ENCODE assay signal across 8 mouse cellular contexts in genomic region chr7:80325292-80325868, GRCm38 (mm10). TPM values are rescaled to one million over a fixed set of nuclear protein-coding genes. Genes with fewer than 3 reads are reported as not detected.
DNase-seq lines count a peak whose midpoint lies in the region; ATAC-seq and TF ChIP-seq lines count a peak whose summit lies in the region.

No protein-coding gene starts in this region.

- peak overlapping the region; percentile 94; the same call in 1 of the 2 replicates for H3K27ac ChIP-seq in kidney, embryonic 15.5 days
- no peak overlapping the region for H3K27ac ChIP-seq in ES-E14 (ENCODE audit: insufficient read depth, low read depth, low read length, poor library complexity, severe bottlenecking)
- H3K27ac ChIP-seq in intestine, embryonic 15.5 days: 0 out of 2 replicates have a peak overlapping the region, but pooled peaks have one; percentile 36

- in situ Hi-C loops in ES-E14 (cut with MboI; ENCODE audit: low sequenced_read_pairs in 2 of 2, unreplicated experiment in 2 of 2): no loop called here

- H3K4me1 ChIP-seq in kidney, embryonic 15.5 days: peaks cover 17% of the 10 kb centered on the region
- peaks cover 2 to 7% of the 10 kb centered on the region in 2 experiments; a peak in 2 of 4 replicates for H3K4me1 ChIP-seq in ES-E14 (ENCODE audit: control insufficient read depth in 2 of 2, insufficient read depth in 2 of 2, low read length in 2 of 2, poor library complexity in 1 of 2)
- peaks cover 12% of the 10 kb centered on the region; the same call in 1 of the 2 replicates for H3K4me1 ChIP-seq in intestine, embryonic 15.5 days (replicated peaks)

- H3K4me2 ChIP-seq in kidney, embryonic 15.5 days: no peak overlapping the region
- no peak overlapping the region for H3K4me2 ChIP-seq in intestine, embryonic 15.5 days (replicated peaks)

- 94% methylated on average over 16 of the region's 16 CpGs for WGBS in kidney, embryonic 15.5 days
- 94% methylated on average over 16 of the region's 16 CpGs for WGBS in intestine, embryonic 15.5 days

- no peak for ATAC-seq in kidney, embryonic 15.5 days (replicated peaks; ENCODE audit: low FRiP score)
- ATAC-seq in intestine, embryonic 15.5 days: no peak
- no peak for ATAC-seq in megakaryocyte progenitor cell, adult 5-6 weeks (replicated peaks; ENCODE audit: poor library complexity)

- peaks cover 62% of the 10 kb centered on the region for H3K36me3 ChIP-seq in kidney, embryonic 15.5 days
- H3K36me3 ChIP-seq in ES-E14 (ENCODE audit: control insufficient read depth, insufficient read depth, low read length, poor library complexity, severe bottlenecking): peaks cover 17% of the 10 kb centered on the region
- H3K36me3 ChIP-seq in intestine, embryonic 15.5 days: peaks cover 43% of the 10 kb centered on the region

- H3K9me3 ChIP-seq in kidney, embryonic 15.5 days (replicated peaks): no peaks in the 10 kb centered on the region
- H3K9me3 ChIP-seq in ES-E14 (ENCODE audit: control insufficient read depth, insufficient read depth, low read depth, low read length): no peaks in the 10 kb centered on the region
- H3K9me3 ChIP-seq in intestine, embryonic 15.5 days: no peaks in the 10 kb centered on the region

- H3K27me3 ChIP-seq in kidney, embryonic 15.5 days: no peaks in the 10 kb centered on the region
- no peaks in the 10 kb centered on the region for H3K27me3 ChIP-seq in intestine, embryonic 15.5 days (replicated peaks)

- peak; percentile 32 for DNase-seq in cerebellum, adult 11 months
- DNase-seq in cerebellum, postnatal 4 days (ENCODE audit: low spot score in 2 of 2): no peak
- DNase-seq in kidney, postnatal 36 days: no peak
- no peak for DNase-seq in ES-E14 (ENCODE audit: low read depth, low spot score)
- DNase-seq in right cerebral cortex, adult 18-20 months: no peak

- H3K4me3 ChIP-seq in kidney, embryonic 15.5 days (replicated peaks): no peak overlapping the region
- H3K4me3 ChIP-seq in ES-E14 (ENCODE audit: insufficient read depth in 1 of 2, low read depth in 1 of 2, low read length in 2 of 2, poor library complexity in 1 of 2, severe bottlenecking in 1 of 2): peak overlapping the region; percentile 4 to 28; a peak in 2 of 4 replicates
- H3K4me3 ChIP-seq in intestine, embryonic 15.5 days (replicated peaks): no peak overlapping the region

- H3K9ac ChIP-seq in kidney, embryonic 15.5 days: no peak overlapping the region
- H3K9ac ChIP-seq in ES-E14 (ENCODE audit: insufficient read depth, low read depth, low read length, poor library complexity, severe bottlenecking): no peak overlapping the region
- no peak overlapping the region for H3K9ac ChIP-seq in intestine, embryonic 15.5 days

TF ChIP-seq in ES-E14, 5 proteins besides CTCF, POLR2A, EP300 and RAD21:
- TF ChIP-seq CHD2 (IDR thresholded peaks at IDR 0.05; ENCODE audit: low read depth, low read length): no peak
- no peak for TF ChIP-seq ZNF384 (IDR thresholded peaks at IDR 0.05; ENCODE audit: low read depth, low read length)
- TF ChIP-seq ZC3H11A (IDR thresholded peaks at IDR 0.05; ENCODE audit: borderline replicate concordance, low read depth, low read length): no peak
- no peak for TF ChIP-seq HCFC1 (IDR thresholded peaks at IDR 0.05; ENCODE audit: borderline replicate concordance, insufficient read depth, low read length)
- TF ChIP-seq MAFK (IDR thresholded peaks at IDR 0.05; ENCODE audit: insufficient read depth, low read depth, low read length): no peak

RNA-seq across cellular contexts. Expression of gene Rccd1, which starts 1.1 kb away (rescaled TPM):
- polyA plus RNA-seq in kidney, embryonic 15.5 days (2015; fragmentation: Nextera tagmentation; extraction: Ambion mirVana): 9.5 and 12.3 TPM in 2 replicates
- 16.4 and 27.6 TPM in 2 replicates for total RNA-seq in ES-E14 (2012; rRNA removed)
- 9.3 and 10.7 TPM in 2 replicates for polyA plus RNA-seq in intestine, embryonic 15.5 days (2015; fragmentation: Nextera tagmentation; extraction: Ambion mirVana)
- 11.3 and 17.7 TPM in 2 replicates for total RNA-seq in megakaryocyte progenitor cell, adult 5-6 weeks (2015)
- 14.3 and 21.4 TPM in 2 replicates for total RNA-seq in megakaryocyte progenitor cell, adult 5-6 weeks (2017)

RNA-seq across cellular contexts. Expression of gene Unc45a, which starts 15.4 kb away (rescaled TPM):
- polyA plus RNA-seq in kidney, embryonic 15.5 days (2015; fragmentation: Nextera tagmentation; extraction: Ambion mirVana): 38.9 and 41.1 TPM in 2 replicates
- 52.0 and 54.1 TPM in 2 replicates for total RNA-seq in ES-E14 (2012; rRNA removed)
- polyA plus RNA-seq in intestine, embryonic 15.5 days (2015; fragmentation: Nextera tagmentation; extraction: Ambion mirVana): 37.0 and 37.6 TPM in 2 replicates
- 5.4 TPM in 2 replicates for total RNA-seq in megakaryocyte progenitor cell, adult 5-6 weeks (2015)
- total RNA-seq in megakaryocyte progenitor cell, adult 5-6 weeks (2017): 15.6 and 16.6 TPM in 2 replicates

RNA-seq across cellular contexts. Expression of gene Hddc3, which starts 17.5 kb away (rescaled TPM):
- 18.9 and 21.1 TPM in 2 replicates for polyA plus RNA-seq in kidney, embryonic 15.5 days (2015; fragmentation: Nextera tagmentation; extraction: Ambion mirVana)
- total RNA-seq in ES-E14 (2012; rRNA removed): 11.4 and 14.3 TPM in 2 replicates
- 14.7 and 15.4 TPM in 2 replicates for polyA plus RNA-seq in intestine, embryonic 15.5 days (2015; fragmentation: Nextera tagmentation; extraction: Ambion mirVana)
- 15.1 and 20.4 TPM in 2 replicates for total RNA-seq in megakaryocyte progenitor cell, adult 5-6 weeks (2015)
- total RNA-seq in megakaryocyte progenitor cell, adult 5-6 weeks (2017): 9.1 and 24.0 TPM in 2 replicates

RNA-seq across cellular contexts. Expression of gene Prc1, which starts 31.1 kb away (rescaled TPM):
- polyA plus RNA-seq in kidney, embryonic 15.5 days (2015; fragmentation: Nextera tagmentation; extraction: Ambion mirVana): 137 and 150 TPM in 2 replicates
- total RNA-seq in ES-E14 (2012; rRNA removed): 91.0 and 103 TPM in 2 replicates
- polyA plus RNA-seq in intestine, embryonic 15.5 days (2015; fragmentation: Nextera tagmentation; extraction: Ambion mirVana): 118 and 121 TPM in 2 replicates
- 94.9 and 96.2 TPM in 2 replicates for total RNA-seq in megakaryocyte progenitor cell, adult 5-6 weeks (2015)
- 152 and 153 TPM in 2 replicates for total RNA-seq in megakaryocyte progenitor cell, adult 5-6 weeks (2017)

RNA-seq across cellular contexts. Expression of gene Man2a2, which starts 45.8 kb away (rescaled TPM):
- 16.2 and 20.8 TPM in 2 replicates for polyA plus RNA-seq in kidney, embryonic 15.5 days (2015; fragmentation: Nextera tagmentation; extraction: Ambion mirVana)
- total RNA-seq in ES-E14 (2012; rRNA removed): 14.6 and 19.8 TPM in 2 replicates
- polyA plus RNA-seq in intestine, embryonic 15.5 days (2015; fragmentation: Nextera tagmentation; extraction: Ambion mirVana): 13.1 and 14.7 TPM in 2 replicates
- total RNA-seq in megakaryocyte progenitor cell, adult 5-6 weeks (2015): 31.2 and 32.6 TPM in 2 replicates
- total RNA-seq in megakaryocyte progenitor cell, adult 5-6 weeks (2017): 37.9 and 44.0 TPM in 2 replicates

Comparison
In these comparisons a context has a peak if more than half of its experiments do, and no peak if none do; other contexts are left out.
1. H3K4me3 ChIP-seq: peak in ES-E14 (2 of 2); none in kidney, embryonic 15.5 days (single experiment) and intestine, embryonic 15.5 days (single experiment).